Mouse (Mus musculus) midbrain, embryonic 15.5 days (tissue): ENCODE measurements around the gene Fam241b. TPM values are rescaled to one million over a fixed set of nuclear protein-coding genes. Genes with fewer than 3 reads are reported as not detected.

Source experiments
- ATAC-seq: fragments of 200-750 bp; cut with Nextera tagmentation; replicated peaks from 2 replicates; pipeline ENCODE4 v1.8.0; 2017; ENCODE audit warnings: moderate TSS enrichment
- H3K27ac ChIP-seq: fragments of 300-500 bp; sonication (generic); 2 replicates; pipeline ENCODE4 v1.5.1; 2015; ENCODE audit warnings: mild to moderate bottlenecking, inconsistent platforms
- H3K27me3 ChIP-seq: fragments of 300-500 bp; sonication (generic); replicated peaks from 2 replicates; pipeline ENCODE4 v1.6.1; 2015; ENCODE audit warnings: inconsistent platforms
- H3K36me3 ChIP-seq: fragments of 300-500 bp; sonication (generic); replicated peaks from 2 replicates; pipeline ENCODE4 v1.6.1; 2015; ENCODE audit warnings: inconsistent platforms
- H3K4me1 ChIP-seq: fragments of 300-500 bp; sonication (generic); 2 replicates; pipeline ENCODE4 v1.6.1; 2015; ENCODE audit warnings: inconsistent platforms
- H3K4me2 ChIP-seq: fragments of 300-500 bp; sonication (generic); 2 replicates; pipeline ENCODE4 v1.6.1; 2015; ENCODE audit warnings: inconsistent platforms, mild to moderate bottlenecking, moderate library complexity
- H3K4me3 ChIP-seq: fragments of 300-500 bp; sonication (generic); 2 replicates; pipeline ENCODE4 v1.5.1; 2015; ENCODE audit warnings: mild to moderate bottlenecking, inconsistent platforms
- H3K9ac ChIP-seq: fragments of 300-500 bp; sonication (generic); 2 replicates; pipeline ENCODE4 v1.6.1; 2015; ENCODE audit warnings: mild to moderate bottlenecking, inconsistent platforms
- H3K9me3 ChIP-seq: fragments of 300-500 bp; sonication (generic); 2 replicates; pipeline ENCODE4 v1.6.1; 2016; ENCODE audit warnings: inconsistent platforms
- WGBS: fragments of 180-500 bp; shearing (Covaris S2); methylation state at CpG from one replicate; pipeline ENCODE4 v1.1.7; 2015; ENCODE audit warnings: mixed read lengths; 5-methylcytosine and 5-hydroxymethylcytosine counted together
- polyA plus RNA-seq: library from polyadenylated mRNA; unstranded; fragments of >200 nt; fragmentation: Nextera tagmentation; extraction: Ambion mirVana; gene quantifications from 2 replicates; pipeline ENCODE4 v1.2.1, GENCODE M21; 2015

Fam241b gene
- polyA plus RNA-seq, 1 experiment from 2014 or later = 204 TPM

GRCm38 (mm10) chr10:62172841-62173553, 29.3 kb upstream of the Fam241b start:
- WGBS = 6% methylated on average over 9 of the region's 9 CpGs
- H3K27ac ChIP-seq = no peak overlapping the region
- ATAC-seq = 0 out of 2 replicates have a peak, but pooled peaks have one; percentile 56
- no peak overlapping the region for H3K9ac ChIP-seq
- H3K4me1 ChIP-seq = peaks cover 18% of the 10 kb centered on the region
- H3K9me3 ChIP-seq = no peaks in the 10 kb centered on the region
- no peaks in the 10 kb centered on the region for H3K36me3 ChIP-seq
- peaks cover 14% of the 10 kb centered on the region; the same call in 1 of the 2 replicates for H3K27me3 ChIP-seq
- no peak overlapping the region for H3K4me3 ChIP-seq
- H3K4me2 ChIP-seq = no peak overlapping the region

GRCm38 (mm10) chr10:62162410-62162809, 18.7 kb upstream of the Fam241b start:
- no peak overlapping the region for H3K27ac ChIP-seq
- no peak for ATAC-seq
- no peaks in the 10 kb centered on the region for H3K4me1 ChIP-seq
- no peaks in the 10 kb centered on the region for H3K27me3 ChIP-seq
- no peaks in the 10 kb centered on the region for H3K9me3 ChIP-seq
- H3K4me3 ChIP-seq = no peak overlapping the region
- 57% methylated on average over 10 of the region's 10 CpGs for WGBS
- no peak overlapping the region for H3K4me2 ChIP-seq
- no peak overlapping the region for H3K9ac ChIP-seq
- H3K36me3 ChIP-seq = no peaks in the 10 kb centered on the region

GRCm38 (mm10) chr10:62149929-62150328, 6.2 kb upstream of the Fam241b start:
- H3K27me3 ChIP-seq = no peaks in the 10 kb centered on the region; the same call in none of the 2 replicates
- WGBS = 7% methylated on average over 7 of the region's 7 CpGs
- no peaks in the 10 kb centered on the region for H3K36me3 ChIP-seq
- no peak overlapping the region for H3K4me3 ChIP-seq
- no peak for ATAC-seq
- no peaks in the 10 kb centered on the region for H3K4me1 ChIP-seq
- no peak overlapping the region for H3K4me2 ChIP-seq
- no peak overlapping the region for H3K9ac ChIP-seq
- no peak overlapping the region for H3K27ac ChIP-seq
- H3K9me3 ChIP-seq = no peaks in the 10 kb centered on the region

GRCm38 (mm10) chr10:62147466-62148248, 3.9 kb upstream of the Fam241b start:
- Histone ChIP-seq H3K9me3 (no peaks in the 10 kb centered on the region), H3K36me3 (no peaks in the 10 kb centered on the region), H3K4me3 (no peak overlapping the region), H3K4me2 (no peak overlapping the region), H3K27ac (no peak overlapping the region), H3K9ac (no peak overlapping the region), H3K27me3 (no peaks in the 10 kb centered on the region; the same call in none of the 2 replicates), H3K4me1 (no peaks in the 10 kb centered on the region)
- WGBS = 41% methylated on average over 12 of the region's 12 CpGs
- no peak for ATAC-seq

GRCm38 (mm10) chr10:62145957-62146356, 2.2 kb upstream of the Fam241b start:
- no peaks in the 10 kb centered on the region for H3K4me1 ChIP-seq
- WGBS = 52% methylated on average over 5 of the region's 5 CpGs

GRCm38 (mm10) chr10:62138040-62138439, 5.7 kb downstream of the Fam241b start:
- no peak for ATAC-seq
- WGBS = 18% methylated on average over 3 of the region's 3 CpGs
- no peak overlapping the region for H3K4me3 ChIP-seq
- H3K27me3 ChIP-seq = peaks cover 48% of the 10 kb centered on the region
- H3K9me3 ChIP-seq = no peaks in the 10 kb centered on the region
- no peak overlapping the region for H3K4me2 ChIP-seq
- H3K27ac ChIP-seq = no peak overlapping the region
- H3K9ac ChIP-seq = no peak overlapping the region
- H3K36me3 ChIP-seq = no peaks in the 10 kb centered on the region
- H3K4me1 ChIP-seq = peaks cover 12% of the 10 kb centered on the region

More at GRCm38 (mm10) chr10:62145957-62146356, 2.2 kb upstream of the Fam241b start:
- no peaks in the 10 kb centered on the region for H3K9me3 ChIP-seq
- ATAC-seq = no peak
- no peak overlapping the region for H3K4me3 ChIP-seq
- no peaks in the 10 kb centered on the region for H3K36me3 ChIP-seq
- no peak overlapping the region for H3K27ac ChIP-seq
- peaks cover 4% of the 10 kb centered on the region; the same call in 1 of the 2 replicates for H3K27me3 ChIP-seq
- no peak overlapping the region for H3K4me2 ChIP-seq
- H3K9ac ChIP-seq = no peak overlapping the region

- Histone ChIP-seq H3K4me1 (peaks cover 18% of the 10 kb centered on the region), H3K4me3 (no peak overlapping the region), H3K36me3 (no peaks in the 10 kb centered on the region)
Measured at GRCm38 (mm10) chr10:62137150-62137549, 6.6 kb downstream of the Fam241b start.

GRCm38 (mm10) chr10:62135696-62136470, 7.8 kb downstream of the Fam241b start:
- ATAC-seq = no peak
- Histone ChIP-seq H3K9me3 (no peaks in the 10 kb centered on the region), H3K36me3 (no peaks in the 10 kb centered on the region), H3K4me2 (no peak overlapping the region), H3K27me3 (peaks cover 66% of the 10 kb centered on the region), H3K27ac (no peak overlapping the region), H3K9ac (no peak overlapping the region), H3K4me3 (no peak overlapping the region), H3K4me1 (peaks cover 18% of the 10 kb centered on the region)
- 4% methylated on average over 8 of the region's 8 CpGs for WGBS

More at GRCm38 (mm10) chr10:62137150-62137549, 6.6 kb downstream of the Fam241b start:
- ATAC-seq = no peak
- no peak overlapping the region for H3K4me2 ChIP-seq
- H3K9me3 ChIP-seq = no peaks in the 10 kb centered on the region
- WGBS = 4% methylated on average over 4 of the region's 4 CpGs
- H3K27me3 ChIP-seq = peaks cover 57% of the 10 kb centered on the region
- no peak overlapping the region for H3K27ac ChIP-seq
- no peak overlapping the region for H3K9ac ChIP-seq

- H3K36me3 ChIP-seq = no peaks in the 10 kb centered on the region
- no peak within 1 kb of the TSS for H3K9ac ChIP-seq
- no peaks in the 10 kb centered on the region for H3K9me3 ChIP-seq
- H3K4me3 ChIP-seq = peak within 1 kb of the TSS; percentile 16
- under 1% methylated on average over 29 of the region's 29 CpGs for WGBS
- no peak within 1 kb of the TSS for H3K27ac ChIP-seq
- H3K4me2 ChIP-seq = peak within 1 kb of the TSS; percentile 41
- ATAC-seq = no peak
- H3K4me1 ChIP-seq = peaks cover 18% of the 10 kb centered on the region
- peaks cover 95% of the 10 kb centered on the region for H3K27me3 ChIP-seq
Measured at GRCm38 (mm10) chr10:62132691-62133281, 10.9 kb downstream of the Fam241b start, which contains the start of gene Neurog3. Gene Neurog3, plus strand, starts transcription at chr10:62133090.

GRCm38 (mm10) chr10:62128316-62128951, 15.3 kb downstream of the Fam241b start:
- no peaks in the 10 kb centered on the region for H3K9me3 ChIP-seq
- 2% methylated on average over 31 of the region's 32 CpGs for WGBS
- peaks cover 10% of the 10 kb centered on the region for H3K4me1 ChIP-seq
- H3K36me3 ChIP-seq = no peaks in the 10 kb centered on the region
- H3K27ac ChIP-seq = no peak overlapping the region
- no peak for ATAC-seq
- H3K4me3 ChIP-seq = no peak overlapping the region
- no peak overlapping the region for H3K9ac ChIP-seq
- H3K4me2 ChIP-seq = peak overlapping the region; percentile 28
- H3K27me3 ChIP-seq = peaks cover 68% of the 10 kb centered on the region

GRCm38 (mm10) chr10:62127711-62128231, 15.9 kb downstream of the Fam241b start:
- WGBS = 33% methylated on average over 21 of the region's 21 CpGs
- H3K4me2 ChIP-seq = peak overlapping the region; percentile 28

More at GRCm38 (mm10) chr10:62127711-62128231, 15.9 kb downstream of the Fam241b start:
- Histone ChIP-seq H3K27me3 (peaks cover 61% of the 10 kb centered on the region), H3K4me3 (no peak overlapping the region), H3K9ac (no peak overlapping the region), H3K4me1 (peaks cover 3% of the 10 kb centered on the region), H3K9me3 (no peaks in the 10 kb centered on the region), H3K36me3 (no peaks in the 10 kb centered on the region), H3K27ac (no peak overlapping the region)
- no peak for ATAC-seq
